Mouse (Mus musculus): ENCODE measurements at regions not wholly inside any gene's neighbourhood (a gene's known extent, or its start where the extent isn't known, plus 50 kb on each side); places are given as distances from the start of the nearest gene placed in this dataset.

- Histone ChIP-seq H3K4me2 (ENCODE audit: insufficient read depth, low read depth, poor library complexity, severe bottlenecking) (0 out of 2 replicates have a peak overlapping the region, but pooled peaks have one; percentile 6), H3K4me1 (ENCODE audit: control insufficient read depth in 1 of 2, insufficient read depth in 2 of 2) (no peaks in the 10 kb centered on the region), H3K4me3 (replicated peaks in 1 of 3; ENCODE audit: low read depth in 2 of 3, low read length in 2 of 3, poor library complexity in 1 of 3) (no peak overlapping the region), H3K9me3 (replicated peaks; ENCODE audit: low read length) (no peaks in the 10 kb centered on the region), H3K27me3 (replicated peaks) (no peaks in the 10 kb centered on the region), H3K79me2 (replicated peaks; ENCODE audit: control insufficient read depth, extremely low read depth, insufficient read depth, poor library complexity, severe bottlenecking) (no peaks in the 10 kb centered on the region), H3K27ac (ENCODE audit: insufficient read depth, low read depth) (no peak overlapping the region), H3K36me3 (replicated peaks in 1 of 2; ENCODE audit: control insufficient read depth in 1 of 2, insufficient read depth in 1 of 2, low read length in 1 of 2) (no peaks in the 10 kb centered on the region), H3K9ac (ENCODE audit: insufficient read depth, low read depth) (no peak overlapping the region)
- no peak for DNase-seq (ENCODE audit: extremely low read depth)
- dilution Hi-C loops (cut with MboI; ENCODE audit: extremely low pct_ligation_motif_present, extremely low pct_unique_long_range_greater_than_20kb, low sequenced_read_pairs) (no loop called here), in situ Hi-C loops (cut with MboI; ENCODE audit: low pct_ligation_motif_present, low pct_unique_long_range_greater_than_20kb, low sequenced_read_pairs) (no loop called here)
- TF ChIP-seq NRF1 (IDR thresholded peaks at IDR 0.05; ENCODE audit: low read depth, low read length): no peak
- no peak for TF ChIP-seq ZNF384 (IDR thresholded peaks at IDR 0.05; ENCODE audit: low read depth, low read length)
- TF ChIP-seq ZKSCAN1 (IDR thresholded peaks at IDR 0.05; ENCODE audit: borderline replicate concordance, low read depth, low read length): no peak
- no peak for TF ChIP-seq SIN3A (IDR thresholded peaks at IDR 0.05; ENCODE audit: low read length)
- no peak for TF ChIP-seq IRF4 (IDR thresholded peaks at IDR 0.05; ENCODE audit: low read depth, low read length)
- TF ChIP-seq MEF2A (IDR thresholded peaks at IDR 0.05; ENCODE audit: borderline replicate concordance, low read depth, low read length): no peak
Observed at GRCm38 (mm10) chrX:12958873-12959272, 112.4 kb upstream of the Usp9x start.

GRCm38 (mm10) chrX:12950928-12951660, 120.2 kb upstream of the Usp9x start:
- Histone ChIP-seq H3K79me2 (replicated peaks; ENCODE audit: control insufficient read depth, extremely low read depth, insufficient read depth, poor library complexity, severe bottlenecking) (no peaks in the 10 kb centered on the region), H3K4me1 (ENCODE audit: control insufficient read depth in 1 of 2, insufficient read depth in 2 of 2) (peaks cover 3 to 12% of the 10 kb centered on the region in 2 experiments; a peak in 3 of 4 replicates), H3K4me3 (replicated peaks in 1 of 3; ENCODE audit: low read depth in 2 of 3, low read length in 2 of 3, poor library complexity in 1 of 3) (no peak overlapping the region), H3K27ac (ENCODE audit: insufficient read depth, low read depth) (no peak overlapping the region), H3K4me2 (ENCODE audit: insufficient read depth, low read depth, poor library complexity, severe bottlenecking) (no peak overlapping the region), H3K9me3 (replicated peaks; ENCODE audit: low read length) (no peaks in the 10 kb centered on the region), H3K9ac (ENCODE audit: insufficient read depth, low read depth) (no peak overlapping the region), H3K27me3 (replicated peaks) (no peaks in the 10 kb centered on the region), H3K36me3 (replicated peaks in 1 of 2; ENCODE audit: control insufficient read depth in 1 of 2, insufficient read depth in 1 of 2, low read length in 1 of 2) (no peaks in the 10 kb centered on the region)
- TF ChIP-seq CTCF (conservative IDR thresholded peaks at IDR 0.05 in 1 of 2, IDR thresholded peaks at IDR 0.05 in 1 of 2; ENCODE audit: low read depth in 2 of 2, low read length in 2 of 2) (no peak), KAT2A (IDR thresholded peaks at IDR 0.05; ENCODE audit: insufficient replicate concordance, low read length) (no peak), SMC3 (IDR thresholded peaks at IDR 0.05; ENCODE audit: low read depth, low read length) (no peak), MXI1 (IDR thresholded peaks at IDR 0.05; ENCODE audit: low read depth, low read length) (no peak), IRF4 (IDR thresholded peaks at IDR 0.05; ENCODE audit: low read depth, low read length) (no peak), EP300 (IDR thresholded peaks at IDR 0.05; ENCODE audit: low read length) (no peak), ELF1 (IDR thresholded peaks at IDR 0.05; ENCODE audit: low read depth, low read length) (no peak), POLR2AphosphoS2 (IDR thresholded peaks at IDR 0.05; ENCODE audit: low read depth, low read length) (no peak)
- dilution Hi-C loops (cut with MboI; ENCODE audit: extremely low pct_ligation_motif_present, extremely low pct_unique_long_range_greater_than_20kb, low sequenced_read_pairs): no loop called here
- no peak for DNase-seq (ENCODE audit: extremely low read depth)
- in situ Hi-C loops (cut with MboI; ENCODE audit: low pct_ligation_motif_present, low pct_unique_long_range_greater_than_20kb, low sequenced_read_pairs): no loop called here

- DNase-seq (ENCODE audit: extremely low read depth): no peak
- TF ChIP-seq ZKSCAN1 (IDR thresholded peaks at IDR 0.05; ENCODE audit: borderline replicate concordance, low read depth, low read length) (no peak), RCOR1 (conservative IDR thresholded peaks at IDR 0.05; ENCODE audit: low read depth, low read length) (no peak), GABPA (IDR thresholded peaks at IDR 0.05; ENCODE audit: insufficient replicate concordance, low read depth, low read length) (no peak), MAZ (IDR thresholded peaks at IDR 0.05; ENCODE audit: low read depth, low read length) (no peak), ETS1 (conservative IDR thresholded peaks at IDR 0.05; ENCODE audit: low read depth, low read length) (no peak), CHD1 (IDR thresholded peaks at IDR 0.05; ENCODE audit: low read depth, low read length) (no peak), TCF12 (IDR thresholded peaks at IDR 0.05; ENCODE audit: low read depth, low read length) (no peak), IRF4 (IDR thresholded peaks at IDR 0.05; ENCODE audit: low read depth, low read length) (no peak), POLR2AphosphoS2 (IDR thresholded peaks at IDR 0.05; ENCODE audit: low read depth, low read length) (no peak), CHD2 (IDR thresholded peaks at IDR 0.05; ENCODE audit: low read length) (no peak), POLR2A (IDR thresholded peaks at IDR 0.05; ENCODE audit: low read depth, low read length) (no peak), PAX5 (IDR thresholded peaks at IDR 0.05; ENCODE audit: low read length) (no peak)
- H3K4me3 ChIP-seq (replicated peaks in 1 of 3; ENCODE audit: low read depth in 2 of 3, low read length in 2 of 3, poor library complexity in 1 of 3): no peak overlapping the region
- dilution Hi-C loops (cut with MboI; ENCODE audit: extremely low pct_ligation_motif_present, extremely low pct_unique_long_range_greater_than_20kb, low sequenced_read_pairs): no loop called here
- H3K9me3 ChIP-seq (replicated peaks; ENCODE audit: low read length): no peaks in the 10 kb centered on the region
- no peaks in the 10 kb centered on the region for H3K79me2 ChIP-seq (replicated peaks; ENCODE audit: control insufficient read depth, extremely low read depth, insufficient read depth, poor library complexity, severe bottlenecking)
- in situ Hi-C loops (cut with MboI; ENCODE audit: low pct_ligation_motif_present, low pct_unique_long_range_greater_than_20kb, low sequenced_read_pairs): no loop called here
- no peak overlapping the region for H3K27ac ChIP-seq (ENCODE audit: insufficient read depth, low read depth)
- no peak overlapping the region for H3K9ac ChIP-seq (ENCODE audit: insufficient read depth, low read depth)
- no peaks in the 10 kb centered on the region for H3K27me3 ChIP-seq (replicated peaks)
- H3K4me1 ChIP-seq (ENCODE audit: control insufficient read depth in 1 of 2, insufficient read depth in 2 of 2): peaks cover 3 to 6% of the 10 kb centered on the region in 2 experiments; a peak in 2 of 4 replicates
- H3K36me3 ChIP-seq (replicated peaks in 1 of 2; ENCODE audit: control insufficient read depth in 1 of 2, insufficient read depth in 1 of 2, low read length in 1 of 2): no peaks in the 10 kb centered on the region
- no peak overlapping the region for H3K4me2 ChIP-seq (ENCODE audit: insufficient read depth, low read depth, poor library complexity, severe bottlenecking)
Observed at GRCm38 (mm10) chrX:12942451-12942850, 128.8 kb upstream of the Usp9x start.
